Mouse (Mus musculus) C3H10T1/2 (cell line): ENCODE measurements around the gene Tm4sf5. TPM values are rescaled to one million over a fixed set of nuclear protein-coding genes. Genes with fewer than 3 reads are reported as not detected.

Experiments used
- polyA plus RNA-seq, 2 experiments: library from polyadenylated mRNA; unstranded; fragments of >200 nt; fragmentation: generic; extraction: Trizol; gene quantifications; one replicate each; pipeline ENCODE4 v1.2.1; 2012; ENCODE audit warnings: missing spikeins in 2 of 2

Tm4sf5 gene
- not detected for polyA plus RNA-seq

GRCm38 (mm10) chr11:70504970-70505369, at the start of gene Tm4sf5:
Gene Tm4sf5 (plus strand): TSS chr11:70505244.

GRCm38 (mm10) chr11:70458688-70459600, 46.1 kb upstream of the Tm4sf5 start, which contains the start of gene Zmynd15:
Gene Zmynd15 (plus strand): TSS chr11:70459433.

GRCm38 (mm10) chr11:70459601-70460101, 45.4 kb upstream of the Tm4sf5 start, which contains the start of gene Cxcl16:
Gene Cxcl16 (minus strand): TSS chr11:70459984.

DNA sequence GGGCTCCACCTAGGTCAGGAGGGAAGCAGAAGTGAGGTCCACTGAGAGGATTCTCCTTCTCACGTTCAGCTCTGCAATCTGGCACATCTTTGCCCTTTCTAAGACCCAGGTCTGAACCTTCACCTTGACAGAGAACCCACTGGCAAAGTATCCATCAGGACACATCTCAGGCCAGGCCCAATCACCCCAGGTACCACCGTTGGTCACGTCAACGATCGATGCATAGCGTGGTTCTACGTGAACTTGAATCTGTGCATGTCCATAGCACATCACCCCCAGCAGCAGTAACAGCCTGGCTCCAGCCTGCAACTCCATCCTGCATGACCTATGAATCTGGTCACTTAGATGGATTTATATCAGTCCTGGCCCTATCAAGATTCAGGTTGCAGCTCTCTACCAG, 9.2 kb downstream of the Tm4sf5 start, which contains the start of gene Vmo1:
Gene Vmo1 (minus strand): TSS at position 329 of the 400 bp plus-strand sequence.

DNA sequence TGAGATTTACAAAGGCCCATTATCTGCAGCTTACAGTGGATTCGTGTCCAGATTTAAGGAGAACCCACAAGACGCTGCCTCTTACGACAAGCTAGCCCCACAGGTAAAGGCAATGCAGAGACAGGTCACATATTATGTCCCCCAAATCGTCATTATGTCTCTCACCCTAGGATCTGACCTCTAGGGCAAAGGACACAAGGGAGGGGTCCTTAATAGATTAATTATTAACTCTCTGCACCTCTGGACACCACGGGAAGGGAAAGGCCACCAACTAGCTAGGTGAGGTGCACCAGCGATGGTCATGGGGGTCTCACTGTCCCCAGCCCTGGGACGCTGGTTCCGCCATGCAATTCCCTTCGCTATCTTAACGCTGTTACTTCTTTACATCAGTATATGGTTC, 13.9 kb downstream of the Tm4sf5 start, which contains the start of gene Gltpd2:
Gene Gltpd2 (plus strand): TSS at position 274 of the 400 bp plus-strand sequence.

GRCm38 (mm10) chr11:70525184-70525678, 20.2 kb downstream of the Tm4sf5 start, which contains the start of gene Psmb6:
Gene Psmb6 (plus strand): TSS chr11:70525367.

DNA sequence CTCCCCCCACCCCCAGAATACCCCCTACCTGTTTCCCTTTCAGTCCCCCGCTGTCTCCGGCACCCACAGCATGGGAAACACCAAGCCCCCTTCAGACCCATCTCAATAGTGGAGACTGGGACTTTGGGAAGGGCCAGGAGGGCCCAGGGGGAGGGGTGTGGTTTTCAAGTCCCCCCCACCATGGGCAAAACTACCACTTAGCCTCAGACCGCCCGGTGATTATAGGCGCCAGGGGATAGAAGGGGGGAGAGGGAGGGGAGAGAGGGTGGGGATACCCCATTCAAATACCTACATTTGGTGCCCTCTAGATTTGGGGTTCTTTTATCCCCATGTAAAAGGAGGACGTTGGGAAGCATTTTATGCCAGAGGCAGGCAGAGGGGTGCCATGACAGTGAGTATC, 27.8 kb downstream of the Tm4sf5 start, which contains the start of gene Gm40193:
Gene Gm40193 (minus strand): TSS at position 101 of the 400 bp plus-strand sequence.

GRCm38 (mm10) chr11:70539877-70540587, 35.0 kb downstream of the Tm4sf5 start, which contains the start of gene Pld2:
Gene Pld2 (plus strand): TSS chr11:70540064.

Other genes starting within 250 kb of the Tm4sf5 start
- gene Alox12, start 249.9 kb upstream of the Tm4sf5 start, polyA plus RNA-seq: under 1 TPM; 0.04 to 0.07 TPM
- gene Alox12e, start 182.6 kb upstream of the Tm4sf5 start, polyA plus RNA-seq: under 1 TPM; 0.07 to 0.08 TPM
- not detected for gene Alox15, start 153.2 kb upstream of the Tm4sf5 start, polyA plus RNA-seq
- gene Pelp1, start 95.2 kb upstream of the Tm4sf5 start, polyA plus RNA-seq: 10 to 100 TPM; 31.0 to 47.5 TPM
- 10 to 100 TPM; 24.4 to 35.9 TPM for gene Arrb2, start 72.6 kb upstream of the Tm4sf5 start, polyA plus RNA-seq
- gene Med11, start 53.3 kb upstream of the Tm4sf5 start, polyA plus RNA-seq: 10 to 100 TPM; 60.7 to 61.7 TPM
- gene Zmynd15, start 45.8 kb upstream of the Tm4sf5 start, polyA plus RNA-seq: under 1 TPM; 0.05 to 0.08 TPM
- under 1 TPM; 0.04 to 0.19 TPM for gene Cxcl16, start 45.3 kb upstream of the Tm4sf5 start, polyA plus RNA-seq
- gene Vmo1, start 9.4 kb downstream of the Tm4sf5 start, polyA plus RNA-seq: not detected
- not detected for gene Gltpd2, start 14.0 kb downstream of the Tm4sf5 start, polyA plus RNA-seq
- gene Psmb6, start 20.1 kb downstream of the Tm4sf5 start, polyA plus RNA-seq: 1,000 to 10,000 TPM in 1 of 2 experiments, 100 to 1,000 TPM in 1; 562 to 1,060 TPM
- not detected for gene Gm40193, start 27.7 kb downstream of the Tm4sf5 start, polyA plus RNA-seq
- 10 to 100 TPM in 1 of 2 experiments, 1 to 10 TPM in 1; 7.9 to 23.3 TPM for gene Pld2, start 34.8 kb downstream of the Tm4sf5 start, polyA plus RNA-seq
- gene Mink1, start 57.6 kb downstream of the Tm4sf5 start, polyA plus RNA-seq: 10 to 100 TPM; 12.7 to 36.0 TPM
- gene 4930544D05Rik, start 110.6 kb downstream of the Tm4sf5 start, polyA plus RNA-seq: not detected
- gene Chrne, start 114.0 kb downstream of the Tm4sf5 start, polyA plus RNA-seq: not detected
- under 1 TPM; 0.05 to 0.72 TPM for gene Gp1ba, start 133.9 kb downstream of the Tm4sf5 start, polyA plus RNA-seq
- 10 to 100 TPM; 10.2 to 50.0 TPM for gene Rnf167, start 142.0 kb downstream of the Tm4sf5 start, polyA plus RNA-seq
- 100 to 1,000 TPM; 104 to 176 TPM for gene Slc25a11, start 142.2 kb downstream of the Tm4sf5 start, polyA plus RNA-seq
- 1,000 to 10,000 TPM; 2,430 to 5,299 TPM for gene Pfn1, start 149.4 kb downstream of the Tm4sf5 start, polyA plus RNA-seq
- gene Eno3, start 152.0 kb downstream of the Tm4sf5 start, polyA plus RNA-seq: 100 to 1,000 TPM in 1 of 2 experiments, 10 to 100 TPM in 1; 53.8 to 231 TPM
- 10 to 100 TPM; 22.6 to 90.3 TPM for gene Spag7, start 164.2 kb downstream of the Tm4sf5 start, polyA plus RNA-seq
- gene Camta2, start 182.9 kb downstream of the Tm4sf5 start, polyA plus RNA-seq: 10 to 100 TPM in 1 of 2 experiments, 1 to 10 TPM in 1; 5.0 to 21.0 TPM
- 1 to 10 TPM; 1.7 to 8.8 TPM for gene Inca1, start 194.9 kb downstream of the Tm4sf5 start, polyA plus RNA-seq
- 10 to 100 TPM; 64.8 to 73.5 TPM for gene Kif1c, start 195.3 kb downstream of the Tm4sf5 start, polyA plus RNA-seq